Mouse (Mus musculus): ENCODE measurements around the gene Etfa.
A peak's percentile ranks its signal among the peaks of the same experiment; 100 is the strongest.

Gene Etfa

GRCm38 (mm10) chr9:55511521-55511993 is 486 bp downstream of the Etfa start:
- peak in 1 of 2 experiments; percentile 29 for DNase-seq (ENCODE audit: low spot score in 2 of 2)

DNA sequence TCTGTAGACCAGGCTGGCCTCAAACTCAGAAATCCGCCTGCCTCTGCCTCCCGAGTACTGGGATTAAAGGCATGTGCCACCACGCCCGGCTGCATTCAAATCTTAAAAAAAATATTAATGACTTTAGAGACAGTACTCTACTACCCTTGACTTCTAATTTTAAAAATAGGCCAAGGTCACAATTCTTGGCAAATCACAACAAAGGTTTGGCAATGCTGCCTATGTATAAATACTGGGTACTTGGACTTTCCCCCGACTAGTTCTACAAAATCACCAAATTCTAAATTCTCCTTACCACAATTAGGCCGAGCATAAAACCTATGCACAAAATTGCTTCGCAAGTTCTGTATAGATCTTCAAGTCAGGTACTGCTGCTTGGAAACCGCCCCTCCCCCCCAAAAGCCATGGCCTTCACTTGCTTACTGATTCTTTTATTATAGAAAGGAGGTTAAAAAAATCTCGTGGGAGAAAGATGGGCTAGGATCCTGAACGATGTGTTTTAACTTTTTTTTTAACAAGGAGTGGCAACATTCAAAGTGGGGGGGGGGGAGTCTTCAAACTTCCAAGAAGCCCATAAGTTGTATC is 1.3 kb downstream of the Etfa start:
- no peak for DNase-seq (ENCODE audit: low spot score in 2 of 2)

DNA sequence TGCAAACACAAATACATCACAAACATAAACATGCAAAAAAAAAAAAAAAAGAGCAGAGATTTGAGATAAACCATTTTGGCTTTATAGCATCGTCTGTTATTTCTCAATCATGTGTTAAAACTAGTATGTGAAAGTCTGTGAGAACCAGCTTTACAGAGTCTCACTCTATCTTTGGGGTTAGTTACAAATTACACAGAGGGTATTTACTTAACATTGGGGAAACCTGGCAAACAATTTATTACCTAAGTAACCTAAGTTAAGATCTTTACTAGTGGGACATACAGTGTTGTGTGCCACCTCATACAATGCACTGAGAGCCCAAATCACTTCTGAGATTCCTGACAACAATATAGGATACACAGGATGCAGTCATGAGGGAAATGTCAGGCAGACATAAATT is 2.3 kb downstream of the Etfa start:
- no peak for DNase-seq (ENCODE audit: low spot score in 2 of 2)

- DNase-seq (ENCODE audit: low spot score in 2 of 2) = no peak
Measured at GRCm38 (mm10) chr9:55508701-55509100, 3.3 kb downstream of the Etfa start.

DNA sequence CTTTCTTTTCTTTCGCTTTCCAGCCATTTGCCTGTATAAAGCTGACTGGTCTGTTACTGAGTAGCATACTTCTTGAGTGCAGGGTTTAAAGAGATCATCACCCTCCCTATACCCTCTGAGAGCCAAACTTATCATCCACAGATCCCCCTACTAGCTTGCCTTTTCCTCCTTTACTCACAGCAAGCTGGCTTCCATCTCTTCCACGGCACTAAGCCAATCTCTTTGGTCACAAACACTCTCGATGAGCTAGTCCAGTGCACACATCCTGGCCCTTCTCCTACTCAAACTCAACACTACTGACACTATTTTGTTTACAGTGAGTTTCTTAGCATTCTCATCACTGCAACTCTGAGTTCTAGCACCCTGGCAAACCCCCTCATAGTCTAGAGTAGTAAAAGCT is 4.1 kb downstream of the Etfa start:
- DNase-seq (ENCODE audit: low spot score in 2 of 2) = no peak

DNA sequence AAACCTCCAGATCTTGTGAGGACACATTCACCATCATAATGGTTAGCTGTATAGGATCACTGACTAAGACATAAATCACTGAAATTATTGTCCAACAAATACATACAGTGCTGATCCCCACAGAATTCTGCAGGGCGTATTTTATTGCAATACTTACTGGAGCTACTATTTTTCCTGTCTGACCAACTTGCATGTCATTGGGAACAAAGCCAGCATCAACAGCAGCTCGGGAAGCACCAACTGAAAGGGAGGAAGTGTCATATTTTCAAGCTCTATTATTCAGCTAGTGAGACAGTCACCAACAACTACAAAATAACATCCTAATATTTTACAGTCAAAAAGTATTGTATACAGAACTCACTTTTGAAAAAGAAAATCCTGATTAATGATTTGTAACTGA is 29.9 kb downstream of the Etfa start:
- DNase-seq (ENCODE audit: low spot score in 2 of 2) = no peak

- no peak for DNase-seq (ENCODE audit: low spot score in 2 of 2)
Measured at GRCm38 (mm10) chr9:55478699-55479098, 33.3 kb downstream of the Etfa start.

- DNase-seq (ENCODE audit: low spot score in 2 of 2) = no peak
Measured at GRCm38 (mm10) chr9:55476084-55476483, 36.0 kb downstream of the Etfa start.

- no peak for DNase-seq (ENCODE audit: low spot score in 2 of 2)
Measured at GRCm38 (mm10) chr9:55468397-55468796, 43.6 kb downstream of the Etfa start.

DNA sequence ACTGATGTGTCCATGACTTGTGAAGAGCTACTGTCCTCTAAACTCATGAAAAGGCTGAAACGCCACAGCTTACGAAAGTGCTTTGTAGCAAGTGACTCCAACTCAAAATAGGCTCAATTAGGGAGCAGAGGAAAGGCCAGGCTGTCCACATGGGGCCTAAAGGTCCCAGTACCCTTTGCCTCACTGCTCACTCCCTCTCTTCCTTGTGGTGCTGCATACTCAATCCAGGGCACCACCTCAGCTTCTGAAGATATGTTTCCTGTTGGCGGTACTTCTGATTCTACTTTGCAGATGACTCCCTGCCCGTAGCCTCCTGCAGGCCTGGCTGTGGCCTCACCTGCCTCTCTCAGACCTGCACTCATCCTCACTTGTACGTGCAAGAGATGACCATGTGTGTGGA is 58.7 kb downstream of the Etfa start:
- DNase-seq (ENCODE audit: low spot score in 2 of 2) = no peak

DNA sequence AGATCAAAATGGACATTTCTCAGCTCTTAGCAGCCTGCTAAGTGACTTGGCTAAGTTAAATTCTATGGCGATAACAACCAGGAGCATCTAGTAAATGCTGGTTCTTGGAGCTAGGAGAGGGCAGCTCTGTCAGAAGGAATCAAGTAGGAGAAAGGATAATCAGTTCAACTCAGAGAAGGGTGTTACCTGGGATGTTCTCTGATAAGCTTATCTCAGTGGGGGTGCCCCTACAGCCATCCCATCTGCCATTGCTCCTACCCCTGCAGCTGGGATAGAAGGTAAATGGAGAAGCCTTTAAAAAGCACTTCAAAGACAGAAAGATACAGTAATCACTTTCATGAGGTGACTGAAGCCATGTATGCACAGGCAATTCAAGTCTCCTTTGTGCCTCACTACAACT is 59.1 kb downstream of the Etfa start:
- DNase-seq (ENCODE audit: low spot score in 2 of 2) = no peak

- no peak for DNase-seq (ENCODE audit: low spot score in 2 of 2)
Measured at GRCm38 (mm10) chr9:55451426-55451825, 60.6 kb downstream of the Etfa start.

GRCm38 (mm10) chr9:55450035-55450434 is 62.0 kb downstream of the Etfa start:
- no peak for DNase-seq (ENCODE audit: low spot score in 2 of 2)

DNA sequence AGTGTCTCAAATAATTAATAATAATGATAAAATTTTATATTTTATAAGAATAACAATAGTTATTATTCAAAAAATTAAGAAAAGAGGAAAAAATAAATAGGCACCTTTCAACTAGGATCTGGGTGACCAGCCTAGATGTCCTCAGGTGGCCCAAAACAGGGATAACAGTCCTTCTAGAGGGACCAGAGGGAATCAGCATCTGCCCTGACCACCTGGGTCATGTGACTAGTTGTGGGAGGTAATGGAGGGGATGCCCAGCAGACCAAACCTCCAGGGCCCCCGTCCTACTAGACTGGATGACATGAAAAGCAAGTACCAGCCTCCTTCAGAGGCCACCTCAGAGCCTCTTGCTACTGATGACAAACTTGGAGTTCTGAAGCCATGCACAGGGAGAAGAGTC is 62.9 kb downstream of the Etfa start:
- no peak for DNase-seq (ENCODE audit: low spot score in 2 of 2)

GRCm38 (mm10) chr9:55447509-55447908 is 64.5 kb downstream of the Etfa start:
- no peak for DNase-seq (ENCODE audit: low spot score in 2 of 2)

- DNase-seq (ENCODE audit: low spot score in 2 of 2) = no peak
Measured at GRCm38 (mm10) chr9:55439206-55439780, 72.8 kb downstream of the Etfa start.

DNA sequence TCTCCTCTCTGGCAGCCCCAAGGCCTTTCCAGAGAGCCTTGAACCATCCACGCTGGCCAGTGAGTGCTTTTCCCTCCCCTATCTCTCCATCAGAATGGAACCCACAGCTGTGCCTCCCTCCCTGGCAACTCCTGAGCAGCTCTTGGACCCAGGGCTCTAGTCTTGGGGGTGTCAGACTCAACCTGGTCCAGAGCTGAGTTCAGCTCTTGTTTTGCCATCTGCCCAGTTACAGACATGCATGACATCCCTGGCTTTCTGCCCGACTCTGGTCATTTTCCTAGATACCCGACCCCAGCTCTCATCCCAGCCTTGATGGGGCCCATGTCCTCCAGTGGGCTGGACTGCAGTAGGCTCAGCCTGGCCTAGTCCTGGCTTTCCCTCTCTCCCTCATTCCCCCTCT is 73.6 kb downstream of the Etfa start:
- DNase-seq (ENCODE audit: low spot score in 2 of 2) = no peak

- DNase-seq (ENCODE audit: low spot score in 2 of 2) = no peak
Measured at GRCm38 (mm10) chr9:55433875-55434274, 78.2 kb downstream of the Etfa start.

GRCm38 (mm10) chr9:55432306-55433289 is 79.4 kb downstream of the Etfa start:
- no peak for DNase-seq (ENCODE audit: low spot score in 2 of 2)

DNA sequence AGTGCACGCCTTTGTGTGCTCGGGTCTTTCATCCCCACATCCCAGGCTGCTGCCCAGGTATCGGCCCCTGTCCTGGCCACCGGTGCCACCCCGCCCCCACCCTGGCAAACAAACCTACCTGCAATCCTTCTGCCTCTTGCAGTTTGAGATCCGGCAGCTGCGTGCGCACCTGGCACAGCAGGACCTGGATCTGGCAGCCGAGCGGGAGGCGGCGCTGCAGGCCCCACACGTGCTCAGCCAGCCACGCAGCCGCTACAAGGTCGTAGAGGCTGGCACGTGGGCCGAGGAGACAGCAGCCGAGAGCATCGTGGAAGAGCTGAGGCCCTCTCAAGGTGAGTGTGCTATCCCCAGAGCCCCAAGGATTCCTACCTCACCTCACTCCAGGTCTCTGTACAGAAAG is 81.9 kb downstream of the Etfa start:
- DNase-seq (ENCODE audit: low spot score in 2 of 2) = no peak

- DNase-seq (ENCODE audit: low spot score in 2 of 2) = peak in 1 of 2 experiments; percentile 43
Measured at GRCm38 (mm10) chr9:55429242-55429975, 82.6 kb downstream of the Etfa start.

GRCm38 (mm10) chr9:55425271-55425810 is 86.7 kb downstream of the Etfa start:
- DNase-seq (ENCODE audit: low spot score in 2 of 2) = no peak

Measured in spleen, postnatal 14 days (tissue).